Mouse (Mus musculus) liver, adult 2 months (tissue): ENCODE data around the gene Fgfr2. TPM values are rescaled to one million over a fixed set of nuclear protein-coding genes. Genes with fewer than 3 reads are reported as not detected.

Source experiments
- DNase-seq: peaks from one replicate; pipeline ENCODE4 v3.0.0-alpha.2; 2011; ENCODE audit warnings: low read depth, low spot score; ENCODE audit errors: extremely low read depth
- H3K27ac ChIP-seq: fragments of 200-500 bp; replicated peaks from 2 replicates; pipeline ENCODE4 v1.5.1; 2012; ENCODE audit warnings: low read depth, mild to moderate bottlenecking, control low read depth, inconsistent platforms, low read length; ENCODE audit not compliant: insufficient read depth
- H3K27me3 ChIP-seq: fragments of 200-500 bp; 2 replicates; pipeline ENCODE4 v1.6.1; 2012; ENCODE audit warnings: mild to moderate bottlenecking, moderate library complexity, low read length, inconsistent platforms; ENCODE audit not compliant: control insufficient read depth, insufficient read depth
- H3K36me3 ChIP-seq: fragments of 200-500 bp; 2 replicates; pipeline ENCODE4 v1.6.1; 2012; ENCODE audit warnings: low read length, inconsistent platforms; ENCODE audit not compliant: control insufficient read depth, insufficient read depth
- H3K4me1 ChIP-seq: fragments of 200-500 bp; 2 replicates; pipeline ENCODE4 v1.6.1; 2011; ENCODE audit warnings: low read length; ENCODE audit not compliant: control insufficient read depth, insufficient read depth
- H3K4me3 ChIP-seq: fragments of 200-500 bp; 2 replicates; pipeline ENCODE4 v1.5.1; 2011; ENCODE audit warnings: low read depth, mild to moderate bottlenecking, control low read depth, low read length, moderate library complexity; ENCODE audit not compliant: insufficient read depth
- H3K79me2 ChIP-seq: fragments of 200-500 bp; 2 replicates; pipeline ENCODE4 v1.6.1; 2012; ENCODE audit warnings: inconsistent platforms, mild to moderate bottlenecking, low read length, moderate library complexity; ENCODE audit not compliant: control insufficient read depth, insufficient read depth
- H3K9ac ChIP-seq: fragments of 200-500 bp; 2 replicates; pipeline ENCODE4 v1.6.1; 2012; ENCODE audit warnings: low read depth, mild to moderate bottlenecking, control low read depth, inconsistent platforms, low read length
- CTCF ChIP-seq: fragments of 200-500 bp; IDR thresholded peaks from 2 replicates; pipeline ENCODE4 v1.5.1; 2011; ENCODE audit warnings: low read depth, low read length, control low read depth
- POLR2A ChIP-seq: fragments of 200-500 bp; IDR thresholded peaks from 2 replicates; pipeline ENCODE4 v1.6.1; 2011; ENCODE audit warnings: low read length, control low read depth; ENCODE audit not compliant: insufficient read depth; ENCODE audit errors: extremely low read depth
- WGBS: fragments of 180-500 bp; shearing (Covaris S2); methylation state at CpG from one replicate; pipeline ENCODE4 v1.1.7; 2018; 5-methylcytosine and 5-hydroxymethylcytosine counted together
- polyA plus RNA-seq: library from polyadenylated mRNA; depleted of rRNA; stranded (reverse); fragments of >200 nt; gene quantifications from 2 replicates; pipeline ENCODE4 v1.2.3, GENCODE M21; 2012
- total RNA-seq: library from RNA; depleted of rRNA; stranded (reverse); fragments of >200 nt; gene quantifications from 2 replicates; pipeline ENCODE4 v1.2.3, GENCODE M21; 2014

The Fgfr2 gene
- total and polyA plus RNA-seq, 2 experiments, result 16.7 to 35.2 TPM

- DNase-seq, result peak; percentile 98
- Histone ChIP-seq H3K4me1 (peaks cover 12% of the 10 kb centered on the region), H3K27me3 (no peaks in the 10 kb centered on the region), H3K79me2 (peaks cover 2% of the 10 kb centered on the region; the same call in 1 of the 2 replicates), H3K4me3 (no peak overlapping the region), H3K9ac (no peak overlapping the region), H3K36me3 (no peaks in the 10 kb centered on the region), H3K27ac (peak overlapping the region; percentile 72)
- 15% methylated on average over 5 of the region's 5 CpGs for WGBS
- TF ChIP-seq POLR2A (no peak), CTCF (no peak)
These were observed 2911.7 kb downstream of the Fgfr2 start for GRCm38 (mm10) chr7:130211411-130211810.

GRCm38 (mm10) chr7:130208601-130209000, 2914.5 kb downstream of the Fgfr2 start:
- no peak overlapping the region for H3K4me3 ChIP-seq

GRCm38 (mm10) chr7:130206181-130206582, 2917.0 kb downstream of the Fgfr2 start:
- TF ChIP-seq POLR2A (no peak), CTCF (no peak)
- Histone ChIP-seq H3K4me3 (no peak overlapping the region), H3K9ac (no peak overlapping the region), H3K4me1 (peaks cover 3% of the 10 kb centered on the region), H3K27me3 (no peaks in the 10 kb centered on the region), H3K79me2 (0 out of 2 replicates have a peak, but pooled peaks cover 2% of the 10 kb centered on the region), H3K36me3 (no peaks in the 10 kb centered on the region), H3K27ac (no peak overlapping the region)
- 74% methylated on average over 6 of the region's 6 CpGs for WGBS
- no peak for DNase-seq

More at GRCm38 (mm10) chr7:130208601-130209000, 2914.5 kb downstream of the Fgfr2 start:
- Histone ChIP-seq H3K36me3 (no peaks in the 10 kb centered on the region), H3K9ac (no peak overlapping the region), H3K27me3 (no peaks in the 10 kb centered on the region), H3K79me2 (peaks cover 2% of the 10 kb centered on the region; the same call in 1 of the 2 replicates), H3K4me1 (peaks cover 12% of the 10 kb centered on the region), H3K27ac (no peak overlapping the region)
- 88% methylated on average over 4 of the region's 4 CpGs for WGBS
- no peak for DNase-seq
- TF ChIP-seq CTCF (no peak), POLR2A (no peak)

GRCm38 (mm10) chr7:130205140-130205539, 2918.0 kb downstream of the Fgfr2 start:
- H3K4me1 ChIP-seq, result no peaks in the 10 kb centered on the region
- TF ChIP-seq CTCF (no peak), POLR2A (no peak)
- H3K79me2 ChIP-seq, result no peaks in the 10 kb centered on the region
- no peak overlapping the region for H3K4me3 ChIP-seq
- DNase-seq, result no peak
- H3K36me3 ChIP-seq, result no peaks in the 10 kb centered on the region
- 88% methylated on average over 7 of the region's 7 CpGs for WGBS
- H3K27ac ChIP-seq, result no peak overlapping the region
- no peaks in the 10 kb centered on the region for H3K27me3 ChIP-seq
- no peak overlapping the region for H3K9ac ChIP-seq

GRCm38 (mm10) chr7:130201020-130201419, 2922.1 kb downstream of the Fgfr2 start:
- H3K36me3 ChIP-seq, result no peaks in the 10 kb centered on the region; the same call in 1 of the 2 replicates
- no peak for DNase-seq
- H3K9ac ChIP-seq, result no peak overlapping the region
- TF ChIP-seq CTCF (no peak), POLR2A (no peak)
- no peaks in the 10 kb centered on the region for H3K27me3 ChIP-seq
- H3K27ac ChIP-seq, result no peak overlapping the region
- H3K4me3 ChIP-seq, result no peak overlapping the region
- H3K79me2 ChIP-seq, result no peaks in the 10 kb centered on the region
- H3K4me1 ChIP-seq, result no peaks in the 10 kb centered on the region
- 86% methylated on average over 8 of the region's 8 CpGs for WGBS

GRCm38 (mm10) chr7:130199951-130200350, 2923.2 kb downstream of the Fgfr2 start:
- H3K36me3 ChIP-seq, result no peaks in the 10 kb centered on the region; the same call in 1 of the 2 replicates
- 88% methylated on average over 9 of the region's 9 CpGs for WGBS
- no peak overlapping the region for H3K27ac ChIP-seq
- no peak overlapping the region for H3K9ac ChIP-seq
- no peaks in the 10 kb centered on the region for H3K79me2 ChIP-seq
- H3K4me3 ChIP-seq, result no peak overlapping the region
- no peak for DNase-seq
- TF ChIP-seq CTCF (no peak), POLR2A (no peak)
- no peaks in the 10 kb centered on the region for H3K27me3 ChIP-seq
- H3K4me1 ChIP-seq, result no peaks in the 10 kb centered on the region
